Mouse (Mus musculus): ENCODE measurements around the gene Slc27a5. TPM values are rescaled to one million over a fixed set of nuclear protein-coding genes. Genes with fewer than 3 reads are reported as not detected.

Gene Slc27a5
- polyA plus RNA-seq, 1 experiment from 2014 or later: not detected

GRCm38 (mm10) chr7:13038621-13039169 lies 40.7 kb upstream of the Slc27a5 start:
- peak overlapping the region; percentile 98 for H3K27ac ChIP-seq (ENCODE audit: low read depth, low read length)
- H3K9me3 ChIP-seq (ENCODE audit: control insufficient read depth, low read length): no peaks in the 10 kb centered on the region
- peak overlapping the region; percentile 68 for H3K4me3 ChIP-seq (ENCODE audit: low read depth, low read length)
- DNase-seq (ENCODE audit: low spot score): no peak
- H3K9ac ChIP-seq (ENCODE audit: low read depth, low read length): peak overlapping the region; percentile 87
- H3K27me3 ChIP-seq (ENCODE audit: control insufficient read depth, insufficient read depth, low read length): peaks cover 20% of the 10 kb centered on the region
- 0 out of 2 replicates have a peak, but pooled peaks cover 2% of the 10 kb centered on the region for H3K36me3 ChIP-seq (ENCODE audit: control insufficient read depth, insufficient read depth, low read length)
- peak overlapping the region; percentile 71 for H3K4me2 ChIP-seq (replicated peaks; ENCODE audit: low read depth, low read length)
- 27% methylated on average over 15 of the region's 15 CpGs for WGBS
- H3K4me1 ChIP-seq (replicated peaks; ENCODE audit: control insufficient read depth, insufficient read depth, low read length): peaks cover 13% of the 10 kb centered on the region; the same call in 1 of the 2 replicates
- no peak for ATAC-seq (ENCODE audit: low FRiP score)

GRCm38 (mm10) chr7:13037901-13038555 lies 40.0 kb upstream of the Slc27a5 start, which contains the start of gene Ube2m:
Gene Ube2m (minus strand): TSS chr7:13038275.
- Histone ChIP-seq H3K4me3 (ENCODE audit: low read depth, low read length) (peak within 1 kb of the TSS; percentile 68), H3K9me3 (ENCODE audit: control insufficient read depth, low read length) (no peaks in the 10 kb centered on the region), H3K27me3 (ENCODE audit: control insufficient read depth, insufficient read depth, low read length) (peaks cover 13% of the 10 kb centered on the region), H3K27ac (ENCODE audit: low read depth, low read length) (peak within 1 kb of the TSS; percentile 98), H3K4me1 (replicated peaks; ENCODE audit: control insufficient read depth, insufficient read depth, low read length) (peaks cover 14% of the 10 kb centered on the region; the same call in 1 of the 2 replicates), H3K4me2 (replicated peaks; ENCODE audit: low read depth, low read length) (peak within 1 kb of the TSS; percentile 76), H3K9ac (ENCODE audit: low read depth, low read length) (peak within 1 kb of the TSS; percentile 87), H3K36me3 (ENCODE audit: control insufficient read depth, insufficient read depth, low read length) (0 out of 2 replicates have a peak, but pooled peaks cover 2% of the 10 kb centered on the region)
- peak; percentile 100 for DNase-seq (ENCODE audit: low spot score)
- under 1% methylated on average over 32 of the region's 65 CpGs for WGBS
- peak; percentile 92 for ATAC-seq (ENCODE audit: low FRiP score)

GRCm38 (mm10) chr7:13037366-13037765 lies 39.4 kb upstream of the Slc27a5 start:
- Histone ChIP-seq H3K9me3 (ENCODE audit: control insufficient read depth, low read length) (no peaks in the 10 kb centered on the region), H3K27ac (ENCODE audit: low read depth, low read length) (peak overlapping the region; percentile 98), H3K27me3 (ENCODE audit: control insufficient read depth, insufficient read depth, low read length) (peaks cover 6% of the 10 kb centered on the region), H3K36me3 (ENCODE audit: control insufficient read depth, insufficient read depth, low read length) (0 out of 2 replicates have a peak, but pooled peaks cover 2% of the 10 kb centered on the region), H3K4me3 (ENCODE audit: low read depth, low read length) (peak overlapping the region; percentile 68), H3K4me1 (replicated peaks; ENCODE audit: control insufficient read depth, insufficient read depth, low read length) (peaks cover 14% of the 10 kb centered on the region; the same call in 1 of the 2 replicates), H3K9ac (ENCODE audit: low read depth, low read length) (peak overlapping the region; percentile 87), H3K4me2 (replicated peaks; ENCODE audit: low read depth, low read length) (peak overlapping the region; percentile 76)
- DNase-seq (ENCODE audit: low spot score): no peak
- peak; percentile 10; the same call in 1 of the 2 replicates for ATAC-seq (ENCODE audit: low FRiP score)
- 0% methylated on average over 32 of the region's 33 CpGs for WGBS

- Histone ChIP-seq H3K36me3 (ENCODE audit: control insufficient read depth, insufficient read depth, low read length) (peaks cover 6% of the 10 kb centered on the region; the same call in 1 of the 2 replicates), H3K4me3 (ENCODE audit: low read depth, low read length) (peak overlapping the region; percentile 68), H3K9ac (ENCODE audit: low read depth, low read length) (peak overlapping the region; percentile 87), H3K27me3 (ENCODE audit: control insufficient read depth, insufficient read depth, low read length) (peaks cover under 1% of the 10 kb centered on the region), H3K9me3 (ENCODE audit: control insufficient read depth, low read length) (no peaks in the 10 kb centered on the region), H3K4me1 (replicated peaks; ENCODE audit: control insufficient read depth, insufficient read depth, low read length) (peaks cover 14% of the 10 kb centered on the region; the same call in 1 of the 2 replicates), H3K4me2 (replicated peaks; ENCODE audit: low read depth, low read length) (peak overlapping the region; percentile 76), H3K27ac (ENCODE audit: low read depth, low read length) (no peak overlapping the region)
- ATAC-seq (ENCODE audit: low FRiP score): no peak
- 51% methylated on average over 4 of the region's 4 CpGs for WGBS
- DNase-seq (ENCODE audit: low spot score): no peak
Measured at GRCm38 (mm10) chr7:13036806-13037205, 38.8 kb upstream of the Slc27a5 start.

GRCm38 (mm10) chr7:13035211-13035855 lies 37.3 kb upstream of the Slc27a5 start:
- H3K4me1 ChIP-seq (replicated peaks; ENCODE audit: control insufficient read depth, insufficient read depth, low read length): peaks cover 14% of the 10 kb centered on the region; the same call in 1 of the 2 replicates
- H3K36me3 ChIP-seq (ENCODE audit: control insufficient read depth, insufficient read depth, low read length): peaks cover 8% of the 10 kb centered on the region
- no peaks in the 10 kb centered on the region for H3K9me3 ChIP-seq (ENCODE audit: control insufficient read depth, low read length)
- 88% methylated on average over 17 of the region's 17 CpGs for WGBS
- ATAC-seq (ENCODE audit: low FRiP score) (peak; percentile 3), DNase-seq (ENCODE audit: low spot score) (no peak)
- H3K4me2 ChIP-seq (replicated peaks; ENCODE audit: low read depth, low read length): peak overlapping the region; percentile 82; the same call in 1 of the 2 replicates
- H3K27ac ChIP-seq (ENCODE audit: low read depth, low read length): peak overlapping the region; percentile 91; the same call in 1 of the 2 replicates
- no peaks in the 10 kb centered on the region for H3K27me3 ChIP-seq (ENCODE audit: control insufficient read depth, insufficient read depth, low read length)
- H3K4me3 ChIP-seq (ENCODE audit: low read depth, low read length): peak overlapping the region; percentile 57; the same call in 1 of the 2 replicates
- H3K9ac ChIP-seq (ENCODE audit: low read depth, low read length): no peak overlapping the region

GRCm38 (mm10) chr7:13034148-13034977 lies 36.4 kb upstream of the Slc27a5 start, which contains the start of gene Chmp2a:
Gene Chmp2a (minus strand): TSS chr7:13034807.
- H3K27ac ChIP-seq (ENCODE audit: low read depth, low read length): peak within 1 kb of the TSS; percentile 91
- DNase-seq (ENCODE audit: low spot score) (peak; percentile 99), ATAC-seq (ENCODE audit: low FRiP score) (peak; percentile 80)
- peak within 1 kb of the TSS; percentile 57 for H3K4me3 ChIP-seq (ENCODE audit: low read depth, low read length)
- H3K9me3 ChIP-seq (ENCODE audit: control insufficient read depth, low read length): no peaks in the 10 kb centered on the region
- H3K4me1 ChIP-seq (replicated peaks; ENCODE audit: control insufficient read depth, insufficient read depth, low read length): peaks cover 14% of the 10 kb centered on the region; the same call in 1 of the 2 replicates
- no peaks in the 10 kb centered on the region for H3K27me3 ChIP-seq (ENCODE audit: control insufficient read depth, insufficient read depth, low read length)
- peaks cover 13% of the 10 kb centered on the region for H3K36me3 ChIP-seq (ENCODE audit: control insufficient read depth, insufficient read depth, low read length)
- WGBS: 1% methylated on average over 44 of the region's 45 CpGs
- H3K9ac ChIP-seq (ENCODE audit: low read depth, low read length): peak within 1 kb of the TSS; percentile 66
- peak within 1 kb of the TSS; percentile 82 for H3K4me2 ChIP-seq (replicated peaks; ENCODE audit: low read depth, low read length)

- ATAC-seq (ENCODE audit: low FRiP score) (no peak), DNase-seq (ENCODE audit: low spot score) (no peak)
- Histone ChIP-seq H3K9me3 (ENCODE audit: control insufficient read depth, low read length) (no peaks in the 10 kb centered on the region), H3K9ac (ENCODE audit: low read depth, low read length) (peak overlapping the region; percentile 66; the same call in 1 of the 2 replicates), H3K4me1 (replicated peaks; ENCODE audit: control insufficient read depth, insufficient read depth, low read length) (peaks cover 11% of the 10 kb centered on the region; the same call in 1 of the 2 replicates), H3K27me3 (ENCODE audit: control insufficient read depth, insufficient read depth, low read length) (no peaks in the 10 kb centered on the region), H3K27ac (ENCODE audit: low read depth, low read length) (peak overlapping the region; percentile 91), H3K4me2 (replicated peaks; ENCODE audit: low read depth, low read length) (peak overlapping the region; percentile 82), H3K36me3 (ENCODE audit: control insufficient read depth, insufficient read depth, low read length) (peaks cover 21% of the 10 kb centered on the region), H3K4me3 (ENCODE audit: low read depth, low read length) (peak overlapping the region; percentile 57)
- WGBS: 51% methylated on average over 13 of the region's 13 CpGs
Measured at GRCm38 (mm10) chr7:13033451-13034147, 35.6 kb upstream of the Slc27a5 start.
